Mouse (Mus musculus): ENCODE data around the gene Snx18.
A peak's percentile ranks its signal among the peaks of the same experiment; 100 is the strongest.

The Snx18 gene

DNA sequence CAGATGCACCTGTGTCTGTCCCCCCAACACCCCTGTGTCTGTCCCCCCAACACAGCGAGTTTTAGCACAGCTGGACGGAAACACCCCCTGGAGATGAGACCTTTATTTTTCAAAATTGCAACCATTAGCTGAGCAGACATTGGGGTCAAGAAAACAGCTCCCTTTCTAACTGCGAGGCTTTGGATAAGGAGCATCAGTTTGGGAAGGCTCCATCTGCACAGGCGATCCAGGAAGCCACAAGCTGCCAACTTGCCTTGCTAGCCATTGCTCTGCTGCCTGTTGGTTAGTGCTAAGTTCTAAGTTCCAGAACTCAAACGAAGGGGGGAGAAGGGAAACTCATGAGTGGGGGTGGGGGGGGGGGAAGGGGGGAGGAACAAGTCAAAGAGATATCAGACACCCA, 51.4 kb downstream of the Snx18 start:
- no peak for DNase-seq (ENCODE audit: low read depth, low spot score)

- DNase-seq (ENCODE audit: low read depth, low spot score): no peak
Observed at GRCm38 (mm10) chr13:113566411-113566810, 52.0 kb downstream of the Snx18 start.

GRCm38 (mm10) chr13:113559646-113560045, 58.7 kb downstream of the Snx18 start:
- DNase-seq (ENCODE audit: low read depth, low spot score): no peak

GRCm38 (mm10) chr13:113556538-113556937, 61.8 kb downstream of the Snx18 start:
- no peak for DNase-seq (ENCODE audit: low read depth, low spot score)

DNA sequence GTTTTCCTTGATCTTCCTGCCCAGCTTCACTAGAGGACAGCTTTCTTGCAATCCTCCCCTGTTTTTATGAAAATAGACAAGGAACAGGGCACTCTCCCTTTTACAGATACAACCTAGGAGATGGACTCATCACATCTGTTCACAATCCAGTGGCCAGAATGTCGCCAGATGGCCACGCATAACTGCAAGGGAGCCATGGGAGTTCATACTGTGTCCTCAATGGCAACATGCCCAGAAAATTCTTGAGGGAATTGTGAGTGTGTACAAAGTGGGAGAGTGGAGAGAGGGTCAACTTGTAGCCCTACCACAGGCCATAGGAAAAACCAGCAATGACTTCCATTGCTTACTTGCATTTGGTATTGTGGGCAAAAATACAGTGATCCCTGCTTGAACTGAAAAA, 63.1 kb downstream of the Snx18 start:
- DNase-seq (ENCODE audit: low read depth, low spot score): peak; percentile 88

GRCm38 (mm10) chr13:113553603-113554230, 64.6 kb downstream of the Snx18 start:
- DNase-seq (ENCODE audit: low read depth, low spot score): peak; percentile 71

GRCm38 (mm10) chr13:113552341-113552740, 66.0 kb downstream of the Snx18 start:
- no peak for DNase-seq (ENCODE audit: low read depth, low spot score)

GRCm38 (mm10) chr13:113550866-113551565, 67.3 kb downstream of the Snx18 start:
- DNase-seq (ENCODE audit: low read depth, low spot score): peak; percentile 89

DNA sequence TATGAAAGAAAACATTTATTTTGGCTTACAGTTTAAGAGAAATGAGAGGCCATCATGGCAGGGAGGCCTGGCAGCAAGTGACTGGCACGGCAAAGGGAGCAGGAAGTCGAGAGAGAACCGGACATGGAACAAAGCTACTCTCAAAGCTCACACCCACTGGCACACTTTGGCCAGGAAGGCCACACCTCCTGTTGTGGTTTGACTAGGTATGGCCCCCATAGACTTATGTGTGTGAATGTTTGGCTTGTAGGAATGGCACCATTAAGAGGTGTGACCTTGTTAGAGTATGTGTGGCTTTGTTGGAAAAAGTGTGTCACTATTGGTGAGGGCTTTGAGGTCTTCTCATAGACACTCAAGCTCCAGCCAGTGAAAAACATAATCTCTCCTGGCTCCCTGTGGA, 69.3 kb downstream of the Snx18 start:
- no peak for DNase-seq (ENCODE audit: low read depth, low spot score)

- peak; percentile 42 for DNase-seq (ENCODE audit: low read depth, low spot score)
Observed at GRCm38 (mm10) chr13:113547807-113548426, 70.4 kb downstream of the Snx18 start.

- no peak for DNase-seq (ENCODE audit: low read depth, low spot score)
Observed at GRCm38 (mm10) chr13:113542374-113542773, 76.0 kb downstream of the Snx18 start.

Data from 3T3-L1 (cell line).